Mouse (Mus musculus) mouse embryonic stem cell (cell line): ENCODE data around the gene Bloc1s1.

Source experiments
- in situ Hi-C, 2 experiments: fragments of 300-500 bp; cut with MboI; formaldehyde crosslinking; loops; 1 replicate in 1 of 2; 3 replicates in 1 of 2; pipeline ENCODE4 v1.14.3; 2019 to 2020; ENCODE audit warnings: low sequenced_read_pairs in 2 of 2, low pct_unique_long_range_greater_than_20kb in 1 of 2, mixed read lengths in 1 of 2; ENCODE audit not compliant: unreplicated experiment in 1 of 2

Bloc1s1 gene

DNA sequence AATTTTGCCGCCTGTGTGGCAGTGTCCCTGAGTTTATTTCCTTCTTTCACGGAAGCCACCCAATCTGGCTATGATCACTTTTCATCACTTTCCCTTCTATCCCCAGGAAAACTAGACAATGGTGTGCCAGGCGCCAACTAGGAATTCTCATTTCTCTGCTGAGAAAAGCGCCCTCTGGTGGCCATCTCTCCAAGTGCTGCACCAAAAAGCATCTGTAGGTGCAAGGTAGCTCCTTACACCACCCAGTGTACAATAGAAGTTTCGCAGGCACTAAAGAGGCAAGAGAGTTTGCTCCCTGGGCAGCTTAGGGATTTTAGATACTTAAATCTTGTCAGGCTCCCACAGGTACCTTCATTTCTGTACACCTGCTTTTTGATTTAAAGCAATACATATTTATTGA is 10.6 kb downstream of the Bloc1s1 start:
- in situ Hi-C loops, result no loop called here

DNA sequence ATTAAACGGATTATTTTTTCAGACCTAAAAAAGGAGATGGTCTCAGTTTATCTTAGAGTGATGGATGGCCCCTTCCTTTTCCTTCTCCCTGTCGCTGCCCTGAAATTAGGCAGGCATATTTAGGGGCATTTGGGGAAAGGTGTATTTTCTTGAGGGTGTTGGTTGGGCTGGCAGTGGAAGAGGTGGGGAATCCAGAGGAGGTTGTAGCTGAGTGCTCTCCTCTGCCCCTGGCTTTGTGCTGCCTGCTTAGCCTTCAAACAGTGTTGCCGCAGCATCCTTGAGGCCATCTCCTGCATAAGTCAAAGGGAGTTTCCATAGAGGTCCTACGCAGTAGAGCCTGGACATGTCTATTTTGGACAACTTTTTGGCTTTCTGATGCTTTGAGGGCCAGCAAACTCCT is 11.0 kb downstream of the Bloc1s1 start:
- in situ Hi-C loops, result no loop called here

DNA sequence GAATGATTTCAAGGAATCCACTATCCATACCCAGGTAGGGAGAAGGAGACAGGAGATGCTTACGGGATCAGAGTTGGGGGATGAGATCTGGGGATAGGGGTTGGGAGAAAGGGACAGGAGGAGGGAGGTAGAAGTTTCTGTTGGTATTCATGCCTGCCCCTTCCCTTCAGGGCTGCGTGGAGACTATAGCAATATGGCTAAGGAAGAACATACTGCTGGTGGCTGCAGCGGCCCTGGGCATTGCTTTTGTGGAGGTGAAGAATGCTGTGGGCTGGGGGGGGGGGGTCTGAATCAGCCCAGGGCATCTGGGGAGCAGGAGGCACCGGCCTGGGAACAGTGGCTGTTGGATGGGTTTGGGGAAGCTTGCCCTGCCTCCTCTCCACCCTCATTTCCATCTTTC is 11.6 kb downstream of the Bloc1s1 start:
- in situ Hi-C loops, result no loop called here

DNA sequence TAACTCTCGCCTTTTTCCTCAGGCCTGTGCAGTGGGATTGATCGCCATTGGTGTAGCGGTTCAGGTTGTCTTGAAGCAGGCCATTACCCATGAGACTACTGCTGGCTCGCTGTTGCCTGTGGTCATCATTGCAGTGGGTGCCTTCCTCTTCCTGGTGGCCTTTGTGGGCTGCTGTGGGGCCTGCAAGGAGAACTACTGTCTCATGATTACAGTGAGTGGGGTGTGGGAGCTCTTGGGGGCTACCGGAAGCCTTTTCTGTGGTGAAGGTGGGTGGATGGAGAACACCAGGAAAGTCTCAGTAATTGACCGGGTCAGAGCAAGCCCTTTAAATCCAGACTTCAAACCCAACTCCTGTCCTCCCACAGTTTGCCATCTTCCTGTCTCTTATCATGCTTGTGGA is 12.4 kb downstream of the Bloc1s1 start:
- in situ Hi-C loops, result no loop called here

DNA sequence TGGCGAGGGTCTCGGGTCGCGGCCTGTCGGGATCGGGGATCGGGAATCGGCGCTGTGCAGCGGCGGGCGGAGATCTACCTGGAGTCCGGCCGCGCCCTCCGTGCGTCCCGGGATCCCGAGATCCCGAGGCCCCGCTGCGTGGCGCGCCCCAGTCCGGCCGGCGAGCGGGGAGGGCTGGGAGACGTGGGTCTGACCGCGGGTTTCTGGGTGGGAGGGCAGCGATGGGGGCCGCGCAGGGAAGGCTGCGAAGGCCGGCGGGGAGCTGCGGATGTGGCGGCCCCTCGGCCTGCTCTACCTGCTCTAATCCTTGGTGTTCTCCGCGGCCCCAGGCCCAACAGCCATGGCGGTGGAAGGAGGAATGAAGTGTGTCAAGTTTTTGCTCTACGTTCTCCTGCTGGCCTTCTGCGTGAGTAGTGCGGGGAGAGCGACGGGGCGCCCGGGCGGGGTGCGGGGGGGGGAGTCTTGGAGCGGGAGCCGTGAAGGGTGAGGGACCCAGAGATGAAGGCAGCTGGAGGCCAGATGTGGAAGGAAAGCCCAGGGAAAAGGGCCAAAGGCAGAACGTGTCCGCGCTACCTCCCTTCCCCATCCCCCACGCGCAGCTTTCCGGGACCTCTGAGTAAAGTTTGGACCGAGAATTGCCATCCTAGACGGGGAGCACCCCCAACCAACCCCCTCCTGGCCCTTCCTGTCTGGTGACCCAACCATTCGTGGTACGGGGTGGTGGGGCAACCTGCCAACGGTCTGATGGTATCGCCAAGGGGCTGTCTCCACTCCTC is 13.6 kb downstream of the Bloc1s1 start:
- in situ Hi-C loops, result no loop called here

DNA sequence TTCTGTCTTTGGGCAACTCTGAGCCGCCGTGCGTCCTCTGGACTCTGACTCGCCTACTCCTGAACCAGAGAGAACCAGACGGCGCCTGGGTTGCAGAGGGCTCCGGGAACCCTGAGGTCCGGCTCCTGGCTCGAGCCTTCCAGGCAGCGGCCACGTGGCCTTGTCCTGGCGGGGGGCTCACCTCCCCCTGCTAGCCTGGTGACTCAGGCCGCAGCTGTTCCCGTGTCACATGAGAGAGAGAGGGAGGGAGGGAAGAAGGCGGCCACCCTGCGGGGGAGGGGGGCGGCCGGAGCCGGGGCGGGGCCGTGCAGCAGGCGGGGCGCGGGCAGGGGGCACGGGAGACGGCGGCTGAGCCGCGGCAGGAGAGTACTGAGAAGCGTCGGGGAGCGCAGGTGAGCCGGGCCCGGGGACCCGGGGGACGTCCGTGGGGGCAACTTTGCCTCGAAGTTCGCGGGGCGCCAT is 14.2 kb downstream of the Bloc1s1 start:
- in situ Hi-C loops, result no loop called here

DNA sequence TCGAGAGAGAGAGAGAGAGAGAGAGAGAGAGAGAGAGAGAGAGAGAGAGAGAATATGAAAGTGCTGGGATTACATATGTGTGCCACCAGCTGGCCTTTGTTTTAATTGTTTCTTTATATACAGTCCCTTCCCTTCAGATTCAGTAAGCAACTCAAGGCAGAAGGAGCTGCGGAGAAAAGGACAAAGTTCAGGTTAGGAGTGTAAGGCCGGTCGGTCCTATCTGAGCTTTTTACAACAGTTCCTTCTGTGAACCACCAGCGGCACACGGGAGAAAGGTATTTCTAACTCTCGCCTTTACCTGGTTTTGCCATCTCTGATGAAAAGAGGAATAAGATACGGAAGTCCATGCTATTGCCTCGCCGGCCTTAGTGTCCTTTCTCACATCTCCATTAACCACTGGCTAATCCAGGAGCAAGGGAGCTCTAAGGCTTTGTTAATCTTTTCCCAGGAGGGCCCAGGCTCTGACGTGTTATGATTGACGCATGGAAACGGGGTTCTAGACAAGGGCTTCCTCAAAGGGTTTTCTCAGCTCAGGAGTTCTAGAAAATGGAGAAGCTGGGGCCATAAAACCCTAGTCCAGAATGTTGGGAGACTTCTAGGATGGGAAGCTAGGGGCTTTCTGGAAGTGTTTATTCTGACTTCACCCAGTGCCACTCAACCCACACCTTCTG is 14.9 kb downstream of the Bloc1s1 start:
- in situ Hi-C loops, result no loop called here

DNA sequence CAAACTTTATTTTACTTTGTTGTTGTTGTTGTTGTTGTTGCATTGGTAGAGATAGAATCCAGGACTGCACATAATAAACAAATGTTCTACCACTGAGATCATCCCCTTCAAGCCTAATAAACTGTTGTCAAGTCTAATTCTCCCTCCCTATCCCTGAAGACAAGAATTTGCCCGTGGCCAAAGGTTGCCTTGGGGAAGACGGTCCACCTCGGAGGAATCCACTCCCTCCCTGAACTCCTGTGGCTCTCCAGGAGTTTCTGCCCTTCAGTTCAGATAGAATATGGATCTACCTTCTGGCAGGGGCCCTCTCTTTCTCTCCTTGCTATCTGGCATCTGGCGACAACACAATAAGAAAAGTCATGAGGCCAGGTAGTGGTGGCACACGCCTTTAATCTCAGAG is 19.0 kb downstream of the Bloc1s1 start:
- in situ Hi-C loops, result no loop called here

DNA sequence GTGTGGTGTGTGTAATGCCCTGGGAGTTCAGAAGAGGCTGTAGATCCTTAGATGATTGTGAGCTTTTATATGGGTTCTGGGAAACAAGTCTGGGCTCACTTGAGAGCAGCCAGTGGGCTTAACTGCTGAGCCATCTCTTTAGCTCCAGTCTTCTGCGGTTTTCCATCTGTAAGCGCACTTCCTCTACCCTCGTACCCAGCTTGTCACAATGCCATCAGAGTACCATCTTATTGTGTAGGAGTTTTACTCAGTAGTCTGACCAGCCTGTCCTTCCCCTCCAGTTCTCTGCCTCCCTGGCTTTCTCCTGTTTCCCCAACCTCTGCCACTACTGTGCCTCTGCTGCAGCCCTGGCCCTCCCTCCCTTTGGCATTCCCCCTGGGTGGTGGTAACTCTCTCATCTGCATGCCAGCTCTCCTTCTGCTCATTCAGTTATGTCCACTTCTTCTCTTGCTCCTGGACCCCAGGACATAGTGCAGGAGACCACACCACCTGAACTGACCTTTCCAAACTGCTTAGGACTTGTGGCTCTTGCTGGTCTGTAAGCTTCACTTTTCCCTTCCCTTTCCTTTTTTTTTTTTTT is 21.3 kb downstream of the Bloc1s1 start:
- in situ Hi-C loops, result no loop called here

DNA sequence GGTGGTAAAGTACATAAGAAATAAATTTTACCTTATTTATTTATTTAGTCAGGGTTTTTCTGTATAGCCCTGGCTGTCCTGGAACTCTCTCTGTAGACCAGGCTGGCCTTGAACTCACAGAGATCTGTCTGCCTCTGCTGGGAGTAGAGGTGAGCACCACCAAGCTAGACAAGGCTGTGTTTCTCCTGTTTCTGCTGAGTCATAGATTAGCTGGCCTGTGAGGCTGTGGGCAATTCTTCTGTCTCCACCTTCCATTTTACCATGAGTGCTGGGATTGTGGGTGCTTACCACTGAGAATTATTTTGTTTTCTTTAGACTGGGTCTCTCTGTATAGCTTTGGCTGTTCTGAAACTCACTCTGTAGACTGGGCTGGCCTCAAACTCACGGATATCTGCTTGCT is 22.4 kb downstream of the Bloc1s1 start:
- in situ Hi-C loops, result no loop called here

DNA sequence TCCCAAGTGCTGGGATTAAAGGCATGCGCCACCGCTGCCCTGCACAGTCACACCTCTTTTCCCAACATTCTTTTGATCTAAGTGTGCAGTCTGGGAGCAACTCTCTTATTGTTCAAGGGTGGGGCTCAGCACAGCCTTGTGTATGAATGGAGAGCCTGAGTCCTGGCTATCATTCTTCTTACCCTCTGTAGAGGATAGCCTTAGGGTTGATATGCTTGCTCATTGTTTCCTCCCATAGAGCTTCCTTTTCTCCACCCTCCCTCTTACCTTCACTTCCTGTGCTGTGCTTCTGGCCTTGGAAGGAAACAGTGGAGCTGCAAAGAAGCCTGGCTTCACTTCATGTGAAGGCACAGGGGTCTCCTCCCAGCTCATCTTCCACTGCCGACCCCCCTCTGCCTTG is 23.1 kb downstream of the Bloc1s1 start, which contains the start of gene Cd63:
Gene Cd63, plus strand, starts transcription at position 292 of the 400 bp plus-strand sequence.
- in situ Hi-C loops, result no loop called here

DNA sequence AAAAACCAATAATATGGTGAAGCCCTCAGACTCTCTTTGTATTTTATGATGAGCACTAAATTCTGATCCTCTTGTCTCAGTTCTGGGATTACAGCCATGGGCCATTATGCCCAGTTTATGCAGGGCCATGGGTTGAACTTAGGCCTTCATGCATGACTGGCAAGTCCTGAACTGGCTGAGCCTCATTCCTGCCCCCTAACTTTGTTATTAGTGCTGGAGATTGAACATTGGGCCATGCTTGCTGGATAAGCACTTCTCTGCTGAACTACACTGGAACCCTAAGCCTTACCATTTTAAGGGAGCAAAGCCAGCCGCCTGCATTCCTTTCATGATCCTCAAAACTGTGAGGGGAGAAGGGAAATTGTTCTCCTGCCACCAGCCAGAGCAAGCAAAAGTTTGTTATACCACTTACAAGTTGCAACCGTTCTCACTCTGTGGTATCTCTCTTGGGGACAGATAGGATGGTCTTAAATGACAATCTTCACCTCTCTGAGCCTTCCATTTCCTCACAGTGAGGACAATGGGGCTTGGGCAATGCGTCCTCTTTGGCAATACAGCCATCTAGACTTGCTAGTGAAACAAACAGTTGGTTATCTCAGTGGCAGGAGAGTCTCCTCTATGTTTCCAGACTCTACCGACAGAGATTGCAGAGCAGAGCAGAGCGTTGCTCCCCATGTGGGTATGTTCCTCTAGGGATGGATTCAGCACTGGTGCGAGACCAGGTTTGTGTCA is 23.9 kb downstream of the Bloc1s1 start:
- in situ Hi-C loops, result loop anchor here (10.0 kb wide), 2 partner anchors 165 to 285 kb away; no protein-coding TSS in a partner anchor

DNA sequence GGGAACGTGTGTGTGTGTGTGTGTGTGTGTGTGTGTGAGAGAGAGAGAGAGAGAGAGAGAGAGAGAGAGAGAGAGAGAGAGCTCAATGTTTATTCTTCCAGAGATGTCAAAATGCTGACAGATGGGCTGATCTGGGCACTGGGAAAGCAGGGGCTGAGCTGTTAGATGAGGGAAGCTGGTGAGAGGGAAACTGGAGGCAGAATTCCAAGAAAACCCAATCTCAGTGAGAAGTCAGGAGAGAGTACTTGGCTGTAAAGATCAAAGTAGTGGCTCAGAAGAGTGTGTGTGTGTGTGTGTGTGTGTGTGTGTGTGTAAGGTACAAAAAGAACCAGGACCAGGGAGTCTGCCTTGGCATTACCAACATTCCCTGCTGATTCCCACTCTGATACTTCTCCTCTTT is 26.3 kb downstream of the Bloc1s1 start:
- in situ Hi-C loops, result loop anchor here (10.0 kb wide), 2 partner anchors 163 to 283 kb away; no protein-coding TSS in a partner anchor

DNA sequence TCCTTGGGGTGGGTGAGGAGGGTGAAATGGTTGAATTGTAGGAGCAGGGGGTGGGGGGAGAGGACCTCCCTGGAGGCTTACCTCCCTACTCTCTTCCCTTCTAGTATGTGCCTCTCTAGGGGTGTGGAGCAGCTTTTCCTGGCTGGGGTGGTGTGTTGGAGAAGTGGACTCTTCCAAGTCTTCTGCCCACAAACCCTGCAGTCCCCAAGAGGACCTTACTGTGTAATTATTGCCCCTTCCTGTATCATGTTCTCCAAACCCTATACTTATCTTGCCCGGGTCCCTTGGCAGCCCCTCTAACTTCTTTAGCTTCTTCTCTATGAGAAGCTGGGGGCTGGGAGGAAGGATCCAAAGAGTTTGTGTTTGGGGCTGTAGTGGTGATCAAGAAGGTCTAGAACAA is 27.0 kb downstream of the Bloc1s1 start:
- in situ Hi-C loops, result loop anchor here (10.0 kb wide), 2 partner anchors 162 to 282 kb away; no protein-coding TSS in a partner anchor

DNA sequence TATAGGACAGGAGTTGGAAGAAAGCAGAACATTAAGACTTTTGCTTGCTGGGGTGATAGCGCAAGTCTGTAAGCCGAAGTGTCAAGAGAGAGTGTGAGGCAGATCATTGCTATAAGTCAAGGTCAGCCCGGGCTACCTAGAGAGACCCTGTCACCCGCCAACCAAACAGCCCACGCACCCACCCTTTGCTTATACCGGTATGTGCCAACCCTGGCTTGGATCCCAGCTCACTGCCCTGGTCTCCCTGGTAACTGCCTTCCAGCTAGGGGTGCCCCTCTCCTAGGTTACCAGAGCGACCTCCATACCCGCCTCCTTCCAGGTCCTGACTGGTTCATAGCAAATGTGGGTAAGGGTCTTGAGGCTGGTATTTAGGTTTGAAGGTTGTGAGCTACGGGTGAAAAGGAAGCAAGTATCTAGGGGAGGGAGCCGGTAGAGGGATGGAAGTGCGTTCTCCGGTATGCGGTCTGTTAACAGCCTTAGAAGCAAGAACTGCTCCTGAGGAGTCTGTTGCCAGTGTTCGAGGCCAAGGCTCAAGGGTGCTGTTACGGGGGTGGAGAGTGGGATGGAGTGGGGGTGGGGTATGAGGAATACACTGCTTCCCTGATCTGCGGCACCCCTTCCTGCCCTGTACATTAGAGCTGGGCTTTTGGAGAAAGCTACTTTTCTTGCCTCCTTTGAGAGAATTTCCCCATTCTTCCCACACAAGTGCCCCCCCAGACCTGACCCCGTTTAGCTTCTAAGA is 27.7 kb downstream of the Bloc1s1 start:
- in situ Hi-C loops, result loop anchor here (10.0 kb wide), 2 partner anchors 161 to 281 kb away; no protein-coding TSS in a partner anchor

DNA sequence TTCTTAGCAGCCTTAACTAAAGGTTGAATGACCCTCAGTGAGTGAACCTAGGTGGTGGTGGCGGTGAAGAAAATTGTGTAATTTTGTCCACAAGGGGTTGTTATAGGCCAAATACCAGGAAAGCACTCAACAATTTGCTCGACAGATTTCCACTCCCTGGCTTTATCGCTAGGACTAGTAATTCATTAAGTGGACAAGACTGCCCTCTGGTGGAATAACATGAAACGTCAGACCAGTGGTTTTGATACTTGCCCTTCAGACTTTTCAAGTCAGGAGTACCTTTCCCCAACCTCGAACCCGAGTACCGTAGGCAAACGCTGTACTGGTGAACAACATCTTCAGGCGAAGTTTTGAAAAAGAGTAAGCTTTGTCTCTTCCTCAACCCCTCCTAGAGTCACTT is 28.4 kb downstream of the Bloc1s1 start:
- in situ Hi-C loops, result loop anchor here (10.0 kb wide), 2 partner anchors 161 to 281 kb away; no protein-coding TSS in a partner anchor

DNA sequence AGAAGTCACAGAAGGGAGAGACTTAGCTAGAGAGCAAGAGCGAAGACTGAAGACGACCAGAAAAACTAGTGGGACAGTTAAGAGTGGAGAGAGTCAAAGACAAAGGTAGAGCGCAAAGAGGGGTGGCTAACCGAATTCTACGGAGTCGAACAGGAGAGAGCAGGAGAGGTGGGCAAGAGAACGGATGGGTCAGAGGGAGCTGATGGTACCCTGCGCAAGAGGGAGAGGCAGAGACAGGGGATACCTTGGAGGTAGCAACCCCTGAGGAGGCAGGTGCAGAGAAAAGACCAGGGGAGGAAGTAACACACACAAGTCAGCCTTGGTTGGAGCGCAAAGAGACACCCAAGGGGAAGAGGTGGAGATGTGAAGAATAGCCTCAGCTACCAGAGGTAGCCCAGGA is 31.6 kb downstream of the Bloc1s1 start:
- in situ Hi-C loops, result loop anchor here (10.0 kb wide), 2 partner anchors 157 to 277 kb away; no protein-coding TSS in a partner anchor
